Mouse (Mus musculus): ENCODE results near the gene Smdt1. TPM values are rescaled to one million over a fixed set of nuclear protein-coding genes. Genes with fewer than 3 reads are reported as not detected.

The Smdt1 gene
- total and polyA plus RNA-seq, 3 experiments = 111 to 159 TPM; not detected in 1

- TF ChIP-seq ZNF384 (IDR thresholded peaks at IDR 0.05; ENCODE audit: low read depth, low read length) = no peak
- no peak for TF ChIP-seq ZC3H11A (IDR thresholded peaks at IDR 0.05; ENCODE audit: low read depth, low read length)
- no peak for TF ChIP-seq UBTF (IDR thresholded peaks at IDR 0.05; ENCODE audit: borderline replicate concordance, insufficient read depth, low read depth, low read length)
- no peak for TF ChIP-seq POLR2AphosphoS2 (IDR thresholded peaks at IDR 0.05; ENCODE audit: low read length)
These were observed 8.0 kb downstream of the Smdt1 start (continued) for GRCm38 (mm10) chr15:82346580-82347302.

GRCm38 (mm10) chr15:82347303-82347676 is 8.5 kb downstream of the Smdt1 start:
- peak overlapping the region; percentile 67 to 83 for H3K4me3 ChIP-seq (ENCODE audit: control insufficient read depth in 1 of 2, insufficient read depth in 1 of 2, low read depth in 2 of 2, low read length in 2 of 2)
- DNase-seq (ENCODE audit: low read depth, low spot score) = peak; percentile 52
- TF ChIP-seq MYC (IDR thresholded peaks at IDR 0.05; ENCODE audit: low read depth, low read length) = peak; percentile 43; the same call in 1 of the 2 replicates
- peak; percentile 45; the same call in 1 of the 2 replicates for TF ChIP-seq POLR2AphosphoS5 (IDR thresholded peaks at IDR 0.05; ENCODE audit: borderline replicate concordance, low read depth, low read length)
- TF ChIP-seq MAFK (IDR thresholded peaks at IDR 0.05; ENCODE audit: borderline replicate concordance, low read depth, low read length) = no peak
- TF ChIP-seq KAT2A (conservative IDR thresholded peaks at IDR 0.05; ENCODE audit: low read depth, low read length) = no peak
- TF ChIP-seq ZMIZ1 (IDR thresholded peaks at IDR 0.05; ENCODE audit: low read depth, low read length) = 0 out of 2 replicates have a peak, but pooled peaks have one; percentile 33
- TF ChIP-seq USF1 (IDR thresholded peaks at IDR 0.05; ENCODE audit: low read depth, low read length) = 0 out of 2 replicates have a peak, but pooled peaks have one; percentile 23
- TF ChIP-seq TAL1 (IDR thresholded peaks at IDR 0.05; ENCODE audit: low read length) = no peak
- peak; percentile 70; the same call in 1 of the 2 replicates for TF ChIP-seq MXI1 (IDR thresholded peaks at IDR 0.05; ENCODE audit: low read depth, low read length)
- TF ChIP-seq MAX (IDR thresholded peaks at IDR 0.05; ENCODE audit: low read length) = peak; percentile 64
- peaks cover 19 to 65% of the 10 kb centered on the region in 2 experiments for H3K4me1 ChIP-seq (ENCODE audit: control insufficient read depth in 1 of 2, insufficient read depth in 2 of 2, low read length in 2 of 2)
- H3K9ac ChIP-seq (ENCODE audit: control insufficient read depth, low read depth, low read length, poor library complexity, severe bottlenecking) = peak overlapping the region; percentile 73
- no peaks in the 10 kb centered on the region for H3K27me3 ChIP-seq (ENCODE audit: control insufficient read depth in 1 of 2, insufficient read depth in 2 of 2, low read length in 2 of 2)
- H3K79me2 ChIP-seq (ENCODE audit: control insufficient read depth, insufficient read depth, low read length, poor library complexity) = peaks cover 43% of the 10 kb centered on the region
- no peaks in the 10 kb centered on the region for H3K9me3 ChIP-seq (replicated peaks; ENCODE audit: insufficient read depth, low read length)
- peak overlapping the region; percentile 87 for H3K27ac ChIP-seq (ENCODE audit: control insufficient read depth, low read depth, low read length)
- H3K36me3 ChIP-seq (ENCODE audit: control insufficient read depth in 1 of 2, insufficient read depth in 2 of 2, low read length in 2 of 2) = peaks cover 0 to 59% of the 10 kb centered on the region in 2 experiments; a peak in 2 of 4 replicates

DNA sequence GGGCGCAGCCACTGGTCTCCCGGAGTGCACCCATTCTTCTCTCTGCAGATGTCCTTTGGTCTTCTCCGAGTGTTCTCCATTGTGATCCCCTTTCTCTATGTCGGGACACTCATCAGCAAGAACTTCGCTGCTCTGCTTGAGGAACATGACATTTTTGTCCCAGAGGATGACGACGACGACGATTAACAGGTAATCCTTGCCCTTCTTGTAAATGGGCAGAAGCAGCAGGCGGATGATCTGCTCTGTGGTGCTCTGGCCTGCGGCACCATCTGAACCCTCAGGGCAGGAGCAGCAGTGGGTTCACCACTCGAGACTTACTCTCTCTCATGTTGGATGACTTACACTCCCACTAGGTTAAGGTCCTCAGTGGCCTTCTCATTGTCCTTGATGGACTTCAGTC is 9.1 kb downstream of the Smdt1 start:
- H3K9me3 ChIP-seq (replicated peaks; ENCODE audit: insufficient read depth, low read length) = no peaks in the 10 kb centered on the region
- H3K4me1 ChIP-seq (ENCODE audit: control insufficient read depth in 1 of 2, insufficient read depth in 2 of 2, low read length in 2 of 2) = peaks cover 15 to 65% of the 10 kb centered on the region in 2 experiments
- peaks cover 42% of the 10 kb centered on the region for H3K79me2 ChIP-seq (ENCODE audit: control insufficient read depth, insufficient read depth, low read length, poor library complexity)
- DNase-seq (ENCODE audit: low read depth, low spot score) = peak; percentile 9
- peak overlapping the region; percentile 87; the same call in 1 of the 2 replicates for H3K27ac ChIP-seq (ENCODE audit: control insufficient read depth, low read depth, low read length)
- H3K27me3 ChIP-seq (ENCODE audit: control insufficient read depth in 1 of 2, insufficient read depth in 2 of 2, low read length in 2 of 2) = no peaks in the 10 kb centered on the region
- TF ChIP-seq TCF12 (IDR thresholded peaks at IDR 0.05; ENCODE audit: low read depth, low read length) (no peak), MAX (IDR thresholded peaks at IDR 0.05; ENCODE audit: low read length) (no peak)
- H3K9ac ChIP-seq (ENCODE audit: control insufficient read depth, low read depth, low read length, poor library complexity, severe bottlenecking) = peak overlapping the region; percentile 73; the same call in 1 of the 2 replicates
- H3K36me3 ChIP-seq (ENCODE audit: control insufficient read depth in 1 of 2, insufficient read depth in 2 of 2, low read length in 2 of 2) = peaks cover 0 to 57% of the 10 kb centered on the region in 2 experiments; a peak in 2 of 4 replicates
- H3K4me3 ChIP-seq (ENCODE audit: control insufficient read depth in 1 of 2, insufficient read depth in 1 of 2, low read depth in 2 of 2, low read length in 2 of 2) = no peak overlapping the region; a peak in 1 of 4 replicates
